ENCODE assay signal across 9 mouse cellular contexts in the genomic region with DNA sequence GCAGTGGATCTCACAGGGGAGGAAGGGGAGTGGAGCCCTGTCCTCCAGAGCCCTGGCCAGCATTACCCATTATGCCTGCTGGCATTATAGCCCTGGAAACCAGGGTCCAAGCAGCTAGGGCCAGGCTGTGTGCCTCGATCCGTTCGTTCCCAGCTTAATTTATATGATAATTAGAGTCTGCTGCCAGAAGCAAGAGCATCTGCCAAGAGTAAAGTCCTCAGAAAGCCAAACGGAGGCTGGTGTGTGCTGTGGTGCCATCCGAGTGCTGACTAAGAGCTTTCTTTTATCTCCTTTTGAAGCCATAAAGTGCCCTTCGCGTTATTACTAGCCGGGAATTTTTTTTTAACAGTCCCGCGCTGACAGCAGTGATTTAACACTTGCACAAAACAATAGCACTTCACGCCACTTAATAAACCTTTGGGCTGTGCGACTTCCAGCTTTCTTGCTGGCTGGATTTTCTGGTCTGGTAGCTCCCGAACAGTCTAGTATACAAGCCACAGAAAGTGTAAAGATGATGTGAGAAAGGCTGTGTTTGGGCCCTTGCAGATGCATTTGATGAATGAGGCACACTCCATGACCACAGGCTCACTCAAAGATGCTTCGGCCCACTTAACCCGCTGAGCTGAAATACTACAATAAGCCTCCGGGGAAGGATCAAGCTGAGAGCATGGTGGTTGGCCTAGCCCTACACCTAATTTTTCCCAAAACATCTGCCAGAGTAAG. TPM values are rescaled to one million over a fixed set of nuclear protein-coding genes. Genes with fewer than 3 reads are reported as not detected.
DNase-seq lines count a peak whose midpoint lies in the region; ATAC-seq and TF ChIP-seq lines count a peak whose summit lies in the region.
"Had no signal": no experiment of that assay in that cellular context is flagged by ENCODE, and none has a peak within 500 bp of the region (broad histone marks: within the 10 kb centered on the region; RNA-seq: fewer than 3 reads in every experiment).

No protein-coding gene starts in this region.

- no peak overlapping the region for H3K4me2 ChIP-seq in lung, postnatal 0 days (replicated peaks; ENCODE audit: low read depth, low read length)
- H3K4me2 ChIP-seq in limb, embryonic 15.5 days = 0 out of 2 replicates have a peak overlapping the region, but pooled peaks have one; percentile 5

- no peak for ATAC-seq in lung, postnatal 0 days
- ATAC-seq in limb, embryonic 15.5 days (ENCODE audit: insufficient number of reproducible peaks, low FRiP score, low TSS enrichment, low read depth) = no peak

- H3K27me3 ChIP-seq in lung, postnatal 0 days (replicated peaks; ENCODE audit: insufficient read depth, low read length) = no peaks in the 10 kb centered on the region
- 0 out of 2 replicates have a peak, but pooled peaks cover 4% of the 10 kb centered on the region for H3K27me3 ChIP-seq in limb, embryonic 15.5 days

- H3K4me1 ChIP-seq in lung, postnatal 0 days (ENCODE audit: insufficient read depth, low read depth, low read length) = no peaks in the 10 kb centered on the region; the same call in none of the 2 replicates
- H3K4me1 ChIP-seq in limb, embryonic 15.5 days = peaks cover 13% of the 10 kb centered on the region

- no peak for TF ChIP-seq CTCF in lung, postnatal 0 days (IDR thresholded peaks at IDR 0.05)

- H3K36me3 ChIP-seq in lung, postnatal 0 days (ENCODE audit: insufficient read depth, low read length) = no peaks in the 10 kb centered on the region
- H3K36me3 ChIP-seq in limb, embryonic 15.5 days = no peaks in the 10 kb centered on the region

- no peak for TF ChIP-seq EP300 in lung, postnatal 0 days (IDR thresholded peaks at IDR 0.05)

- H3K9ac ChIP-seq in lung, postnatal 0 days (replicated peaks; ENCODE audit: low read depth) = no peak overlapping the region
- no peak overlapping the region for H3K9ac ChIP-seq in limb, embryonic 15.5 days

- H3K4me3 ChIP-seq in lung, postnatal 0 days (ENCODE audit: low read depth, low read length) = no peak overlapping the region
- H3K4me3 ChIP-seq in limb, embryonic 15.5 days = no peak overlapping the region
- H3K4me3 ChIP-seq: erythroblast, embryonic 14.5 days had no signal

- 14% methylated on average over 16 of the region's 16 CpGs for WGBS in lung, postnatal 0 days
- 10% methylated on average over 16 of the region's 16 CpGs for WGBS in limb, embryonic 15.5 days

- H3K9me3 ChIP-seq in lung, postnatal 0 days (ENCODE audit: low read length) = no peaks in the 10 kb centered on the region
- H3K9me3 ChIP-seq in limb, embryonic 15.5 days = no peaks in the 10 kb centered on the region

- DNase-seq in lung, postnatal 36 days = peak; percentile 31
- DNase-seq in lung, postnatal 0 days (ENCODE audit: low spot score) = no peak
- DNase-seq in frontal cortex, postnatal 25 days (ENCODE audit: low spot score in 2 of 2) = peak; percentile 9
- DNase-seq in kidney, postnatal 36 days = peak; percentile 33 to 51
- peak; percentile 48 for DNase-seq in telencephalon, adult 2 months (ENCODE audit: low read depth, low spot score)
- DNase-seq in urinary bladder, postnatal 25 days (ENCODE audit: low spot score) = no peak
- DNase-seq in adrenal gland, postnatal 25 days = no peak

- no peak overlapping the region for H3K27ac ChIP-seq in lung, postnatal 0 days (ENCODE audit: low read length)
- no peak overlapping the region for H3K27ac ChIP-seq in limb, embryonic 15.5 days

RNA-seq across cellular contexts. Expression of a gene that starts 52.9 kb away (rescaled TPM):
- 2.3 and 3.1 TPM in 2 replicates for polyA plus RNA-seq in lung, postnatal 0 days (2015; fragmentation: Nextera tagmentation; extraction: Ambion mirVana)
- 0.10 and 0.31 TPM in 2 replicates for polyA plus RNA-seq in limb, embryonic 15.5 days (2015; fragmentation: Nextera tagmentation; extraction: Ambion mirVana)
- 0.94 and 1.4 TPM in 2 replicates for total RNA-seq in adrenal gland, postnatal 25 days (2021)
- polyA plus RNA-seq: erythroblast, embryonic 14.5 days had no signal

Comparison
In these comparisons a context has a peak if more than half of its experiments do, and no peak if none do; other contexts are left out.
1. DNase-seq: peak in lung, postnatal 36 days (single experiment), frontal cortex, postnatal 25 days (2 of 2), kidney, postnatal 36 days (2 of 2) and telencephalon, adult 2 months (single experiment); none in lung, postnatal 0 days (single experiment), urinary bladder, postnatal 25 days (single experiment) and adrenal gland, postnatal 25 days (single experiment).